Mouse (Mus musculus): ENCODE measurements around the gene Slc35f4. TPM values are rescaled to one million over a fixed set of nuclear protein-coding genes. Genes with fewer than 3 reads are reported as not detected.

Slc35f4 gene
- polyA plus RNA-seq, 1 experiment = not detected

DNA sequence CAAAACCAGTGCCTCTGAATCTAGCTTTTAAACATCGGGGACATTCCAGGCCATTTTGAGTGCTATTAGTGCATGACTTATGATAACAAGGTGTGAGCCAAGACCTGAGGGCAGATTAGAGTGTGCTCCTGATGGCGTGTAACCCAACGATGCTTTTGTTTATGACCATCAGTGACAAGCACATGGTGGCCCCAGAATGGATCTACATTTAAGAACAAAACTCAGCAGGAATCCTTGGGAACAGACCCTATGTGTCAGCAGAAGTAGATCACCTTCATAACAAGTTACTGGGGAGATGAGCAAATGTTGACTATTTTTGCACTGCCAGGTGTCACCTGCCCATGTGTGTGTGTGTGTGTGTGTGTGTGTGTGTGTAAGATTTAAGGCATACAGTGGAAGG, 218.0 kb downstream of the Slc35f4 start:
- 91% methylated on average over 3 of the region's 3 CpGs for WGBS
- no peak for TF ChIP-seq CTCF (IDR thresholded peaks at IDR 0.05; ENCODE audit: extremely low read depth, insufficient read depth, insufficient read length, insufficient replicate concordance)
- no peak for TF ChIP-seq POLR2A (IDR thresholded peaks at IDR 0.05; ENCODE audit: low read depth, low read length)
- no peak for DNase-seq (ENCODE audit: low read depth in 1 of 2, low spot score in 2 of 2)

GRCm38 (mm10) chr14:49305534-49306409, 220.1 kb downstream of the Slc35f4 start:
- no peak for DNase-seq (ENCODE audit: low read depth in 1 of 2, low spot score in 2 of 2)
- Histone ChIP-seq H3K4me3 (ENCODE audit: extremely low read depth, insufficient read depth, insufficient read length) (no peak overlapping the region), H3K27ac (ENCODE audit: insufficient read depth, low read length) (no peak overlapping the region), H3K4me1 (ENCODE audit: control insufficient read depth, insufficient read depth, insufficient read length) (no peaks in the 10 kb centered on the region), H3K27me3 (ENCODE audit: control insufficient read depth, insufficient read depth, low read length) (no peaks in the 10 kb centered on the region), H3K36me3 (ENCODE audit: control insufficient read depth, insufficient read depth, low read length) (no peaks in the 10 kb centered on the region)
- 92% methylated on average over 9 of the region's 9 CpGs for WGBS
- no peak for TF ChIP-seq CTCF (IDR thresholded peaks at IDR 0.05; ENCODE audit: extremely low read depth, insufficient read depth, insufficient read length, insufficient replicate concordance)
- no peak for TF ChIP-seq POLR2A (IDR thresholded peaks at IDR 0.05; ENCODE audit: low read depth, low read length)

More for the DNA sequence above, 218.0 kb downstream of the Slc35f4 start:
- H3K4me3 ChIP-seq (ENCODE audit: extremely low read depth, insufficient read depth, insufficient read length) = no peak overlapping the region
- no peaks in the 10 kb centered on the region for H3K4me1 ChIP-seq (ENCODE audit: control insufficient read depth, insufficient read depth, insufficient read length)
- H3K27ac ChIP-seq (ENCODE audit: insufficient read depth, low read length) = no peak overlapping the region
- no peaks in the 10 kb centered on the region for H3K36me3 ChIP-seq (ENCODE audit: control insufficient read depth, insufficient read depth, low read length)
- H3K27me3 ChIP-seq (ENCODE audit: control insufficient read depth, insufficient read depth, low read length) = no peaks in the 10 kb centered on the region

DNA sequence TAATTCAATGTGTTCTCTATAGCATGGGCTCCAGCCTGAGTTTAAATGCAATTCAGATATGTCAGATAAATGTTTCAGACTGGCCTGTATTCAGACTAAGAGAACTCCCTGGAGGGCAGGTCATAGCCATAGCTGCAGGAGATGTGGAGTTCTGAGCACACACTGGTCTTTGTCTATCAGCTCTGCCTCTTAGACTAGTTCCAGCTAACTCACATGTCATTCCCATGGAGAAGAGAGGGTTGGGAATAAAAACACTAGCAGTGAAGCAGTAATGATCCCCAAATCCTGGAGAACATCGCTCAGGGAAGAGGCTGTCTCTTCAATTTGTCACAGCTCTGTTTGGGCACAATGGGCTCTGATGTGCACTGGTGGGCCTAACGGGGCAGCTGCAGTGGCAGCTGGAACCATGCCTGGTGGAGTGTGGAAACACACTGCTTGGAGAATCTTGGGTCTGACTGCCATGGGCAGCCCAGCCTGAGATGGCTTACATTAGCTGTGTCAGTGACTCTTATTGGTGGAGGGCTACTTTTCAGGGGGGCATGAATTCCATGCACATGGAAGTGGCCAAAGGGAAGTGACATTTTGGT, 223.5 kb downstream of the Slc35f4 start:
- Histone ChIP-seq H3K27ac (ENCODE audit: insufficient read depth, low read length) (no peak overlapping the region), H3K36me3 (ENCODE audit: control insufficient read depth, insufficient read depth, low read length) (no peaks in the 10 kb centered on the region), H3K27me3 (ENCODE audit: control insufficient read depth, insufficient read depth, low read length) (no peaks in the 10 kb centered on the region), H3K4me3 (ENCODE audit: extremely low read depth, insufficient read depth, insufficient read length) (no peak overlapping the region), H3K4me1 (ENCODE audit: control insufficient read depth, insufficient read depth, insufficient read length) (no peaks in the 10 kb centered on the region)
- WGBS = 60% methylated on average over 2 of the region's 2 CpGs
- TF ChIP-seq POLR2A (IDR thresholded peaks at IDR 0.05; ENCODE audit: low read depth, low read length) (no peak), CTCF (IDR thresholded peaks at IDR 0.05; ENCODE audit: extremely low read depth, insufficient read depth, insufficient read length, insufficient replicate concordance) (no peak)
- DNase-seq (ENCODE audit: low read depth in 1 of 2, low spot score in 2 of 2) = no peak

- Histone ChIP-seq H3K27ac (ENCODE audit: insufficient read depth, low read length) (no peak overlapping the region), H3K4me1 (ENCODE audit: control insufficient read depth, insufficient read depth, insufficient read length) (no peaks in the 10 kb centered on the region), H3K27me3 (ENCODE audit: control insufficient read depth, insufficient read depth, low read length) (no peaks in the 10 kb centered on the region), H3K36me3 (ENCODE audit: control insufficient read depth, insufficient read depth, low read length) (no peaks in the 10 kb centered on the region), H3K4me3 (ENCODE audit: extremely low read depth, insufficient read depth, insufficient read length) (no peak overlapping the region)
- no peak for DNase-seq (ENCODE audit: low read depth in 1 of 2, low spot score in 2 of 2)
- WGBS = 77% methylated on average over 8 of the region's 8 CpGs
- no peak for TF ChIP-seq CTCF (IDR thresholded peaks at IDR 0.05; ENCODE audit: extremely low read depth, insufficient read depth, insufficient read length, insufficient replicate concordance)
These were observed 224.7 kb downstream of the Slc35f4 start for GRCm38 (mm10) chr14:49300981-49301619.

DNA sequence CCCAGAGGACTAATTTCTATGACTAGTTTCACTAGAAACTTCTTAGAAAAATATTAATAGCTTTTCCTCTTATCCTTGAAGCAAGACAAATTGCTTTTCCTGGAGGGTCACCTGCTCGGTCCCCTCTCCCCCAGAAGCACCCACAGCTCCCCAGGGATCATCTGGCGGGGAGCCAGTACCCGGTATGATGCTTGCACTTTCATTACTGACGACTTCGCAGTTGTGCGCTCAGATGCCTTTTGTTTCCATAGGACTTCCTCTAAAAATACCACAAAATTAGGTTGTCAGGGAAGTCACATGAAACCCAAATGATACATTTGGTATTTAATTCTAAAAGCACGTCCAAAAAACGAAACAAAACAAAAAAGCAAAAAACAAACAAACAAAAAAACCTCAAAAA, 225.5 kb downstream of the Slc35f4 start:
- Histone ChIP-seq H3K27me3 (ENCODE audit: control insufficient read depth, insufficient read depth, low read length) (no peaks in the 10 kb centered on the region), H3K4me3 (ENCODE audit: extremely low read depth, insufficient read depth, insufficient read length) (no peak overlapping the region), H3K27ac (ENCODE audit: insufficient read depth, low read length) (no peak overlapping the region), H3K4me1 (ENCODE audit: control insufficient read depth, insufficient read depth, insufficient read length) (no peaks in the 10 kb centered on the region), H3K36me3 (ENCODE audit: control insufficient read depth, insufficient read depth, low read length) (no peaks in the 10 kb centered on the region)
- TF ChIP-seq CTCF (IDR thresholded peaks at IDR 0.05; ENCODE audit: extremely low read depth, insufficient read depth, insufficient read length, insufficient replicate concordance) (no peak), POLR2A (IDR thresholded peaks at IDR 0.05; ENCODE audit: low read depth, low read length) (no peak)
- 16% methylated on average over 8 of the region's 8 CpGs for WGBS
- DNase-seq (ENCODE audit: low read depth in 1 of 2, low spot score in 2 of 2) = no peak

- DNase-seq (ENCODE audit: low read depth in 1 of 2, low spot score in 2 of 2) = no peak
- Histone ChIP-seq H3K4me1 (ENCODE audit: control insufficient read depth, insufficient read depth, insufficient read length) (no peaks in the 10 kb centered on the region), H3K4me3 (ENCODE audit: extremely low read depth, insufficient read depth, insufficient read length) (no peak overlapping the region), H3K27ac (ENCODE audit: insufficient read depth, low read length) (no peak overlapping the region), H3K36me3 (ENCODE audit: control insufficient read depth, insufficient read depth, low read length) (no peaks in the 10 kb centered on the region), H3K27me3 (ENCODE audit: control insufficient read depth, insufficient read depth, low read length) (no peaks in the 10 kb centered on the region)
- WGBS = 81% methylated on average over 4 of the region's 4 CpGs
- TF ChIP-seq POLR2A (IDR thresholded peaks at IDR 0.05; ENCODE audit: low read depth, low read length) (no peak), CTCF (IDR thresholded peaks at IDR 0.05; ENCODE audit: extremely low read depth, insufficient read depth, insufficient read length, insufficient replicate concordance) (no peak)
These were observed 231.9 kb downstream of the Slc35f4 start for GRCm38 (mm10) chr14:49293802-49294449.

Measured in spleen, adult 2 months (tissue).